13 mouse cellular contexts compared by ENCODE assay signal in the genomic region with DNA sequence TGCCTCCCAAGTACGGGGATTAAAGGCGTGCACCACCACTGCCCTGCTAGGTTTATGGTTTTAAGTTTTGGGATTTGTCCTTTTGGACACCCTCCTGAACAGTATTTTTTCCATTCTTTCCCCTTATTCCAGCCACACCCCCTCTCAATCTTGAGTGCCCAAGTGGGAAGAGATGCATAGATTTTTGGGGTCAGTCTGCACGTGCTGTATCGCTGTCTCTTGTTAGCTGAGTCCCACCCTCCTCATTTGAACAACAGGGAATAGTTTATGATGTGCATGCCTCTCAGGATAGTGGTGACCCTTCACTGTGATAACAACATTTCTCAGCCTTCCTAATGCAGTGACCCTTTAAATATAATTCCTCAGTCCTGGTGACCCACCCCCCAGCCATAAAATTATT. TPM values are rescaled to one million over a fixed set of nuclear protein-coding genes. Genes with fewer than 3 reads are reported as not detected.
DNase-seq lines count a peak whose midpoint lies in the region; ATAC-seq and TF ChIP-seq lines count a peak whose summit lies in the region.
"Had no signal": no experiment of that assay in that cellular context is flagged by ENCODE, and none has a peak within 500 bp of the region (broad histone marks: within the 10 kb centered on the region; RNA-seq: fewer than 3 reads in every experiment).

No protein-coding gene starts in this region.

- TF ChIP-seq EP300 in lung, postnatal 0 days (IDR thresholded peaks at IDR 0.05), result no peak

- no peak overlapping the region for H3K27ac ChIP-seq in heart, embryonic 13.5 days (replicated peaks)
- H3K27ac ChIP-seq in lung, postnatal 0 days (ENCODE audit: low read length), result no peak overlapping the region
- no peak overlapping the region for H3K27ac ChIP-seq in embryonic facial prominence, embryonic 13.5 days

- no peak for DNase-seq in heart, postnatal 14 days
- no peak for DNase-seq in lung, postnatal 0 days (ENCODE audit: low spot score)
- no peak for DNase-seq in lung, postnatal 25 days (ENCODE audit: low spot score)
- DNase-seq in T-cell, adult 2 months (ENCODE audit: low spot score), result no peak
- no peak for DNase-seq in retina, postnatal 1 day
- DNase-seq: gastrocnemius, postnatal 36 days; kidney, adult 11 months; lung, adult 18-20 months; right cerebral cortex, postnatal 25 days had no signal

- TF ChIP-seq POLR2A in myocyte (IDR thresholded peaks at IDR 0.05; ENCODE audit: insufficient read length, low read depth), result no peak

- no peaks in the 10 kb centered on the region for H3K27me3 ChIP-seq in heart, embryonic 13.5 days (replicated peaks)
- no peaks in the 10 kb centered on the region for H3K27me3 ChIP-seq in lung, postnatal 0 days (replicated peaks; ENCODE audit: insufficient read depth, low read length)
- H3K27me3 ChIP-seq in embryonic facial prominence, embryonic 13.5 days, result no peaks in the 10 kb centered on the region
- H3K27me3 ChIP-seq in myocyte (ENCODE audit: control insufficient read depth, insufficient read depth, insufficient read length), result no peaks in the 10 kb centered on the region

- WGBS in heart, embryonic 13.5 days, result 82% methylated on average over 4 of the region's 4 CpGs
- 61% methylated on average over 4 of the region's 4 CpGs for WGBS in lung, postnatal 0 days
- WGBS in embryonic facial prominence, embryonic 13.5 days, result 77% methylated on average over 4 of the region's 4 CpGs

- no peaks in the 10 kb centered on the region for H3K9me3 ChIP-seq in heart, embryonic 13.5 days
- no peaks in the 10 kb centered on the region for H3K9me3 ChIP-seq in lung, postnatal 0 days (ENCODE audit: low read length)
- H3K9me3 ChIP-seq in embryonic facial prominence, embryonic 13.5 days, result no peaks in the 10 kb centered on the region

- intact Hi-C loops in heart, postnatal 14 days (cut with DNase I), result loop anchor here (2.0 kb wide), 1 partner anchor 49 kb away; no protein-coding TSS in a partner anchor

- H3K4me3 ChIP-seq in heart, embryonic 13.5 days, result peak overlapping the region; percentile 100; the same call in 1 of the 2 replicates
- no peak overlapping the region for H3K4me3 ChIP-seq in lung, postnatal 0 days (ENCODE audit: low read depth, low read length)
- H3K4me3 ChIP-seq in embryonic facial prominence, embryonic 13.5 days, result no peak overlapping the region
- H3K4me3 ChIP-seq in myocyte, result peak overlapping the region; percentile 78

- H3K36me3 ChIP-seq in heart, embryonic 13.5 days, result no peaks in the 10 kb centered on the region
- no peaks in the 10 kb centered on the region for H3K36me3 ChIP-seq in lung, postnatal 0 days (ENCODE audit: insufficient read depth, low read length)
- no peaks in the 10 kb centered on the region for H3K36me3 ChIP-seq in embryonic facial prominence, embryonic 13.5 days
- no peaks in the 10 kb centered on the region for H3K36me3 ChIP-seq in myocyte (ENCODE audit: control insufficient read depth, insufficient read depth)

- H3K79me2 ChIP-seq in myocyte (ENCODE audit: control insufficient read depth, insufficient read depth), result peaks cover 76% of the 10 kb centered on the region

- peaks cover 70% of the 10 kb centered on the region for H3K4me1 ChIP-seq in heart, embryonic 13.5 days
- peaks cover 26% of the 10 kb centered on the region for H3K4me1 ChIP-seq in lung, postnatal 0 days (ENCODE audit: insufficient read depth, low read depth, low read length)
- H3K4me1 ChIP-seq in embryonic facial prominence, embryonic 13.5 days, result peaks cover 41% of the 10 kb centered on the region

- ATAC-seq in heart, embryonic 13.5 days (ENCODE audit: extremely low read depth, insufficient number of reproducible peaks, low FRiP score, low TSS enrichment), result no peak
- ATAC-seq in lung, postnatal 0 days, result no peak
- ATAC-seq in embryonic facial prominence, embryonic 13.5 days (ENCODE audit: insufficient number of reproducible peaks, insufficient read depth, low FRiP score, low TSS enrichment, low read depth), result no peak
- ATAC-seq: CD4-positive, CD25-positive, alpha-beta regulatory T cell, adult 4 months had no signal

- peak overlapping the region; percentile 94 for H3K4me2 ChIP-seq in heart, embryonic 13.5 days
- H3K4me2 ChIP-seq in lung, postnatal 0 days (replicated peaks; ENCODE audit: low read depth, low read length), result peak overlapping the region; percentile 81; the same call in 1 of the 2 replicates
- peak overlapping the region; percentile 89; the same call in 1 of the 2 replicates for H3K4me2 ChIP-seq in embryonic facial prominence, embryonic 13.5 days
- peak overlapping the region; percentile 25 for H3K4me2 ChIP-seq in myocyte (ENCODE audit: low read depth)

- no peak overlapping the region for H3ac ChIP-seq in myocyte (ENCODE audit: control insufficient read depth, insufficient read length)

- TF ChIP-seq CTCF in lung, postnatal 0 days (IDR thresholded peaks at IDR 0.05), result no peak

- H3K9ac ChIP-seq in heart, embryonic 13.5 days, result 0 out of 2 replicates have a peak overlapping the region, but pooled peaks have one; percentile 16
- no peak overlapping the region for H3K9ac ChIP-seq in lung, postnatal 0 days (replicated peaks; ENCODE audit: low read depth)
- H3K9ac ChIP-seq in embryonic facial prominence, embryonic 13.5 days, result no peak overlapping the region

TF ChIP-seq in myocyte, 11 proteins besides CTCF, POLR2A, EP300 and RAD21:
- no peak for TF ChIP-seq MYOG (IDR thresholded peaks at IDR 0.05; ENCODE audit: control insufficient read depth in 1 of 3, insufficient read depth in 1 of 3, insufficient read length in 2 of 3, low read depth in 2 of 3)
- no peak for TF ChIP-seq TCF3 (IDR thresholded peaks at IDR 0.05; ENCODE audit: insufficient read length, low read depth)
- no peak for TF ChIP-seq CEBPB (IDR thresholded peaks at IDR 0.05; ENCODE audit: insufficient read depth, poor library complexity, severe bottlenecking)
- TF ChIP-seq REST (IDR thresholded peaks at IDR 0.05; ENCODE audit: insufficient read depth, insufficient read length), result no peak
- no peak for TF ChIP-seq POLR2AphosphoS2 (IDR thresholded peaks at IDR 0.05; ENCODE audit: insufficient read length, low read depth)
- TF ChIP-seq E2F4 (IDR thresholded peaks at IDR 0.05; ENCODE audit: insufficient read depth), result no peak
- TF ChIP-seq MYOD1 (IDR thresholded peaks at IDR 0.05; ENCODE audit: control insufficient read depth in 1 of 3, insufficient read length in 2 of 3, low read depth in 2 of 3), result no peak
- no peak for TF ChIP-seq MAX (IDR thresholded peaks at IDR 0.05; ENCODE audit: low read depth)
- TF ChIP-seq USF1 (IDR thresholded peaks at IDR 0.05; ENCODE audit: low read depth), result no peak
- TF ChIP-seq TCF12 (IDR thresholded peaks at IDR 0.05; ENCODE audit: insufficient read depth, poor library complexity, severe bottlenecking), result no peak
- TF ChIP-seq SRF (IDR thresholded peaks at IDR 0.05; ENCODE audit: control insufficient read depth, insufficient read length, low read depth), result no peak
TF ChIP-seq in myocyte: peak in this region for 0.

RNA-seq across cellular contexts. Expression of a gene that starts 2.9 kb away (rescaled TPM):
- 11.7 and 12.8 TPM in 2 replicates for polyA plus RNA-seq in heart, embryonic 13.5 days (2015; fragmentation: Nextera tagmentation; extraction: Ambion mirVana)
- total RNA-seq in heart, postnatal 14 days (2021), result 10 to 100 TPM; 49.8 to 52.8 TPM
- polyA plus RNA-seq in lung, postnatal 0 days (2015; fragmentation: Nextera tagmentation; extraction: Ambion mirVana), result 10.3 and 11.6 TPM in 2 replicates
- 18.6 and 18.9 TPM in 2 replicates for polyA plus RNA-seq in embryonic facial prominence, embryonic 13.5 days (2015; fragmentation: Nextera tagmentation; extraction: Ambion mirVana)
- polyA plus RNA-seq in myocyte (2012; fragmentation: generic; extraction: Trizol), result 67.6 TPM

Comparison
In these comparisons a context has a peak if more than half of its experiments do, and no peak if none do; other contexts are left out.
1. H3K4me2 ChIP-seq: peak in every context shown above with its lines; median percentile 94 in heart, embryonic 13.5 days; 89 in embryonic facial prominence, embryonic 13.5 days; 81 in lung, postnatal 0 days; 25 in myocyte.
2. H3K4me3 ChIP-seq: peak in heart, embryonic 13.5 days (single experiment) and myocyte (single experiment); none in lung, postnatal 0 days (single experiment) and embryonic facial prominence, embryonic 13.5 days (single experiment).